Mouse (Mus musculus): ENCODE data around the gene Il17rc.

Il17rc gene

DNA sequence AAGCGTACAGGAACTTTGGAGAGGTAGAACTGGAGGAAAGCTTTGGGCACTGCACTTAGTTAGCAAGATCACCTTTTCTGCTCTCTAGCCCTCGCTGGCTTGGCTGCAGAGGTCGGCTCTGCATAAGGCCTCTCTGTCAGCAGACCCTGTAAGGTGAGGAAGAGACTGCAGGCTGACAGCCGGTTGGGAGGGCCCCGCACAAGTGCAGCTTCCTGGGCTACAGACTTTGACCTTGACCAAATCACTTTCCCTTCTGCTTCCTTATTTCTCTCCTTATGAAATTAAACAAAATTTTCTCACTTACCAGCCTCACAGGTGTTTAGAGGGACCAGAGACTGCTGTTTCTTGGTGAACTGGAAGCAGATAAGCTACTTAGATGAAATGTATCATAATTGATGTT is 16.2 kb upstream of the Il17rc start:
- DNase-seq (ENCODE audit: low spot score), result no peak

DNA sequence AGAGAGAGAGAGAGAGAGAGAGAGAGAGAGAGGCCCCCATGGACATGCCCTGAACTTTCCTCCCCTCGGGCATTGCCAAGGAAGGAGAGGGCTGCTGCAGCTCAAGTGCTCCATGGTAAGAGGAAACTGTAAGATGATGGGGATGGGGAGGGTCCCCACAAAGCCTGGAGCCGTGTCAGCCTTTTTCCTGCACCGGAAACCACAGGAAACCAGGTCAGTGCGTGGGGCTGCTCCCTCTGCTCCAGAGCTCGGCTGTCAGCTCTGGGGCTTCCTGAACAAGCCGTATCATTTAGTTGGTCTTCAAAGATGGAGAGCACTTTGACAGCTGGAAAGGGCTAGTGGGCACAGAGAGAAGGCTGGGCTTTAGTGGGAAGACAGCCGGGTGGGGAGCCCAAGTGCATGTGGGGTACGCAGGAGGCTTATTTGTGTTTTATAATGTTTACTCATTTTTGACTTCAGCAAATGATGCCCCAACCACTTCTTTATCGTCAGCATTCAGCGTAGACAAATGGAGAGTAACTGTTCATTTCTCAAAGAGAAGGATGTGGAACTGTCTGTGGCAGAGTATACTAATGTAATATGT is 13.2 kb upstream of the Il17rc start, which contains the start of gene Il17re:
Gene Il17re (plus strand): TSS at position 533 of the 583 bp plus-strand sequence.
- DNase-seq (ENCODE audit: low spot score), result no peak

DNA sequence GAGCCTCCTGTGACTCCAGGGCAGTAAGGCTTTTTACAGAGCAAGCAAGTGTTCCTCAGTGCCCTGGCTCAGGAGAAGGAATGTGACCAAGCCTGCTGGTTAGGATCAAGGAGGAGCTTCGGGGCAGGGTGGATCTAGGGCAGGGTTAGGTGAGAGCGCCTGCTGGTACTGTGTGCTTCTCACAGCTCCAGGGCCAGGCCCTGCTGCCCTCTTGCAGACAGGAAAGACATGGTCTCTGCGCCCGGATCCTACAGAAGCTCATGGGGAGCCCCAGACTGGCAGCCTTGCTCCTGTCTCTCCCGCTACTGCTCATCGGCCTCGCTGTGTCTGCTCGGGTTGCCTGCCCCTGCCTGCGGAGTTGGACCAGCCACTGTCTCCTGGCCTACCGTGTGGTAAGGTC is 12.6 kb upstream of the Il17rc start:
- DNase-seq (ENCODE audit: low spot score), result no peak

DNA sequence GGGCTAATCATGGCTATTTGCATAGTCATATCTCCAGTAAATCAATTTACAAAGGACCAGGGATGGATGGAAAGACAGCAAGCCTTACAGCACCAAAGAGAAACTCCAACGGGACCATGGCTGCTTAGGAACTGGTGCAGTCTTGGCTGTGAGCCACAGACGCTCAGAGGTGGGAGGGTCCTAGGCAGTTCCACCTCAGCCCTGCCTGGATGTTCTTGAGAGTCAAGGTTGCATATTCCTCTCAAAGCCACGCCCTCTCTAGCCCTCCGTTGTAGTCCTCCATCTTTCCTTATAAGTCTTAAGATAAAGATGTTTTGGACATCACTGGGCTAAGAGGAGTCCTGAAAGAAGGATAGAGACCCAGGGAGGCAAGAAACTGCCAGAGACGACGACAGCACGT is 7.2 kb upstream of the Il17rc start:
- DNase-seq (ENCODE audit: low spot score), result no peak

DNA sequence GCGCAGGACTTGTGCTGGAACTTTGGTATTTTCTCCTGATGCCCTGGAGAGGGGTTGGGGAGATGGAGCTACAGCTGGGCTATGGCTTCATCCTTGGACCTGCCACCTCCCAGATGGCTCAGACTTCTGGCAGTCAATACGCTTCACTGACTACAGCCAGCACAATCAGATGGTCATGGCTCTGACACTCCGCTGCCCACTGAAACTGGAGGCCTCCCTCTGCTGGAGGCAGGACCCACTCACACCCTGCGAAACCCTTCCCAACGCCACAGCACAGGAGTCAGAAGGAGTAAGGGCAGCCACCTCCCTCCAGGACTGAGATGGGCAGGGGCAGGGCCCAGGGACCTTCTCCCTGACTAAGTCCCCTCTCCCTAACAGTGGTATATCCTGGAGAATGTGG is 5.6 kb upstream of the Il17rc start:
- DNase-seq (ENCODE audit: low spot score), result no peak

DNA sequence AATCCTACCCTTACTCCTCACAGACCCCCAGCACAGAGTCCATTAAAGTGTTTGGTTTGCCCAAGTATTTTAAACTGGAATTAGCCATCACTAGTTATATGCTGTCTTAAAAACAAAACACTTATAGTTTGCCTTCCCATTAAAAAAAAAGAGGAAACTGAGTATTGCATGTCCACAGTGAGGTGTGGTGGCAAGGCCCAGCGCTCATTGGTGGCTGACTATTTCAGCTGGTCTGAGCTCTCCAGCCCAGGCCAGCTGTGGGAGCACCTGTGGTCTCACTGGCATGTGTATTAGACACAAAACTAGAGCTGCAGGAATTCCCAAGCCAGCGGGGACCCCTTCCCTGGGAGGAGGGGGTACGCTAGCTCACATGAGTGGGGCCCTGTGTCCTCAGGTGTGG is 2.7 kb upstream of the Il17rc start:
- DNase-seq (ENCODE audit: low spot score), result no peak

DNA sequence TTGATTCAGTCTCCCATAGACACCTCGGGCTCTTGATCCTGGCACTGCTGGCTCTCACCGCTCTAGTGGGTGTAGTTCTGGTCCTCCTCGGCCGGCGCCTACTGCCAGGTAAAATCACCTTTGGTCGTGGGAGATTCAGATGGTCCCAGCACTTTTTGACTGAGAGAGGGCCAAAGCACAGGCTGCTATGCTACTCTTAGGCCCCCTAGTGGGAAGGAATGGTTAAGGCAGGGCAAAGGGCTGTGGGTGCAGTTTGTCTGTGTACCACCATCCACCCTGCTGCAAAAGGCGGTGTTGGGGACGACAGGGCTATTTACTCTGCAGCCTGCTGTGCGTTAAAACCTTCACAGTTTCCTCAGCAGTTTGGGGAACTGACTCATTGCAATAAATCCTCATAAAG is 2.2 kb upstream of the Il17rc start:
- peak; percentile 41 for DNase-seq (ENCODE audit: low spot score)

DNA sequence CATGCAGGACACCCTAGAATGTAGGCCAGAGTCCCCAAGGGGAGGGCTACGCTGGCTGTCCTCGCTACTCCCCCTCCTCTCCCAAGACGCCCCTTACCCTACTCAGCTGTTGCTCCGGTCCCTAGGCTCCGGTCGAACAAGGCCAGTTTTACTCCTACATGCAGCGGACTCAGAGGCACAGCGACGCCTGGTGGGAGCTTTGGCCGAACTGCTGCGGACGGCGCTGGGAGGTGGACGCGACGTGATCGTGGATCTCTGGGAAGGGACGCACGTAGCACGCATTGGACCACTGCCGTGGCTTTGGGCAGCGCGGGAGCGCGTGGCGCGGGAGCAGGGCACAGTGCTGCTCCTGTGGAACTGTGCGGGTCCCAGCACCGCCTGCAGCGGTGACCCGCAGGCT is 1.8 kb upstream of the Il17rc start:
- DNase-seq (ENCODE audit: low spot score), result peak; percentile 41

DNA sequence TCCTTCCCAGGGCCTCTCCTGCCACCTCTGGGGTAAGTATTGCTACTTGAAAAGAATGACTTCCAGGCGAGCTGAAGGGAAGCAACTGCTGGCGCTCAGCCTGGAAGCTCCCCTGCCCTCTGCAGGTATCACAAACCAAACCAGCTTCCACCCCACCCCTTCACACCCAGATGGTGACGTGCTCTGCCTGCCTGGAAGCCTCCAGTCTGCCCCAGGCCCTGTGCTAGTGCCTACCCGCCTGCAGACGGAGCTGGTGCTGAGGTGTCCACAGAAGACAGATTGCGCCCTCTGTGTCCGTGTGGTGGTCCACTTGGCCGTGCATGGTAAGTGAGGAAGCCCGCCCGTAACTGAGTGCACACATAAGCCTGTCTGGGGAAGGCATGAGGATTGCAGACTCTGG is 834 bp downstream of the Il17rc start:
- DNase-seq (ENCODE audit: low spot score), result no peak

DNA sequence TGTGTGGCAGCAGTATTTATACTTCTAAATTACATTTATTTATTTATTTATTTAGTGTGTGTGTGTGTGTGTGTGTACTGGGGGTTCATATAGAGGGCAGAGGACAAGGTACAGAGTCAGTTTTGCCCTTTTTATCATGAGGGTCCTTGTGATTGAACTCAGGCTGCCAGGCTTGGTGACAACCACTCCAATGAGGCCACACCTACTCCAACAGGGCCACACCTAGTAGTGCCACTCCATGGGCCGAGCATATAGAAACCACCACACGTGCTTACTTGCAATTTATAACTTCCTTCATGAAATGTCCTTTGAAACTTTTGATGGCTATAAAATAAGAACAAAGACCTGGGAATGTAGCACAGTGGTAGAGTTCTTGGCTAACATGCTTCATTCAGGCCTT is 2.0 kb downstream of the Il17rc start:
- no peak for DNase-seq (ENCODE audit: low spot score)

DNA sequence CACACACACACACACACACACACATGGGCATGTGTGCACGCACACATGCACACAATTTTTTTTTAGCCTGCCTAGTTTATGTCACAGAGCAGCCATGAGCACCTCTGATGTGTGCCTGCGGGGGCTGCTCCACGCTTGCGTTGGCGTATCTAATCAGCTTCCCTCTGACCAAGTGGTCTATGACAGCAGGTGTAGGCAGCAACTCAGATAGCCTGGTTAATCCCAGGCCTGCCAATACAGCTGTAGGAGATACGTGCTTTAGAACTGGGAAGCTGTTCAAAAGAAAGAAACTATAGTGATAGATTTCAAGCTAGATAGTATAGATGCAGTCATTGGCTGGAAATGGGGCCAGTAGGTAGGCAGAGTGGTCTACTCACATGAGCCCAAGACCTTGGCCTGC is 2.5 kb downstream of the Il17rc start:
- no peak for DNase-seq (ENCODE audit: low spot score)

DNA sequence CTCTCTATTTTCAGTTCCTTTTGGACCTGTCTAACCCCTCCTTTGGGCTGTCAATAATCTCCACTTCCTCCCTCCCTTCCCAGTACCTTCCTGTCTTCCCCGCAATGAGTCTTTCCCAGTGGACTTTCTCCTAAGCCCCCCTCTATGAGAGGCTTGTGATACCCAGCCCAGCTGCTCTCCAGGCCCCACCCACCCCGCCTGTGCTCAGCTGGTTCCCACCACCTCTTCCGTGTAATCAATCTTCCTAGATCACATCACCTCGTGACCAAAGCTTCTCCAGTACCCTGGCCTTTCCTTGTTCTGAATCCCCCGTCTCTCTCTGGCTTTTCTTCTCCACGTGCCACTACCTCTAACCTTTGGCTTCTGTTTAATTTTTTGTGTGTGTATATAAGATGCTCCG is 6.1 kb downstream of the Il17rc start:
- DNase-seq (ENCODE audit: low spot score), result no peak

DNA sequence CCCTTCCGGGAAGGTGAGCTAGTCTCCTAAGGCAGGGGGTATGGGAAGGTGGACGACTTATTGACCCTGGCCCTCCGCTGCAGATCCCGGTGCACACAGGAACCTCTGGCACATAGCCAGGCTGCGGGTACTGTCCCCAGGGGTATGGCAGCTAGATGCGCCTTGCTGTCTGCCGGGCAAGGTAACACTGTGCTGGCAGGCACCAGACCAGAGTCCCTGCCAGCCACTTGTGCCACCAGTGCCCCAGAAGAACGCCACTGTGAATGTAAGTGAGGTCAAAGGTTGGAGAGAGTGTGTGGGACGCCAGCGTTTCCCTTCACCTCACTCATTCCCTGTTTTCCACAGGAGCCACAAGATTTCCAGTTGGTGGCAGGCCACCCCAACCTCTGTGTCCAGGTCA is 7.7 kb downstream of the Il17rc start:
- no peak for DNase-seq (ENCODE audit: low spot score)

DNA sequence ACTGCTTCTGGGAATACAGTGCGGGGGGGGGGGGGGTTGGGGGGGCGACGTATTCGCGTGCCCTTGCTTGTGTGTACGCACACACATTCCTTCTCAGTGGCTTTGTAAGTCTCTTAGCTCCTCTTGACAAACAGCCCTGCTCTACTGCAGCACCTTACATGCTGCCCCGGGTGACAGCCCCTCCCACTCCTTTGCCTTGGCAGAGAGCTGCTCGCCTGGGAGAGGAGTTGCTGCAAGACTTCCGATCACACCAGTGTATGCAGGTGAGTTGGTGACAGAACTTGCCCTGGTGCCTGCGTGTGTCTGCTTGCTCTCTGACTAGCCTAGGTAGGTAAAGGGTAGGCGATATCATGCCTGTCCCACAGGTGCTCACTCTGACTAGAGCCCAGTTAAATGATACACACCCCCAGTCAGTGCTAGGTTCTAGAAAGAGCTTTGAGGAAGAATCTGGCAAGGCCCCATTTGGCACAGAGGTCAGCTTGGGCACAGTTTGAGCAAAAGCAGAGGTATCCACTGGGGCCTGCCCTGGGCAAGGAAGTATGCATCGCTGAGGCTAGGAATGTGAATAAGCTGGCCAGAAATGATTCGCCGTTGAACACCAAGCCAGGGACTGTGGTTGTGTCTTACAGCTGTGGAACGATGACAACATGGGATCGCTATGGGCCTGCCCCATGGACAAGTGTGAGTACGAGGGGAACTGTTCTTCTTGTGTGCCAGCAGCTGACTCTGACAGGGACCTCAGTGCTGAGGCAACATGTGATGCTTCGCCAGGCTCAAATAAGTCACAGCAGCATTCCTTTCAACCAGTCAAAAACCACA is 9.5 kb downstream of the Il17rc start:
- DNase-seq (ENCODE audit: low spot score), result no peak

DNA sequence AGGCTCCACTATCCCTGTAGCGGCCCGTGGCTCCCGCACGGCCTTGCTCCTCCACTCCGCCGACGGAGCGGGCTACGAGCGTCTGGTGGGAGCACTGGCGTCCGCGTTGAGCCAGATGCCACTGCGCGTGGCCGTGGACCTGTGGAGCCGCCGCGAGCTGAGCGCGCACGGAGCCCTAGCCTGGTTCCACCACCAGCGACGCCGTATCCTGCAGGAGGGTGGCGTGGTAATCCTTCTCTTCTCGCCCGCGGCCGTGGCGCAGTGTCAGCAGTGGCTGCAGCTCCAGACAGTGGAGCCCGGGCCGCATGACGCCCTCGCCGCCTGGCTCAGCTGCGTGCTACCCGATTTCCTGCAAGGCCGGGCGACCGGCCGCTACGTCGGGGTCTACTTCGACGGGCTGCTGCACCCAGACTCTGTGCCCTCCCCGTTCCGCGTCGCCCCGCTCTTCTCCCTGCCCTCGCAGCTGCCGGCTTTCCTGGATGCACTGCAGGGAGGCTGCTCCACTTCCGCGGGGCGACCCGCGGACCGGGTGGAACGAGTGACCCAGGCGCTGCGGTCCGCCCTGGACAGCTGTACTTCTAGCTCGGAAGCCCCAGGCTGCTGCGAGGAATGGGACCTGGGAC is 11.4 kb downstream of the Il17rc start:
- no peak for DNase-seq (ENCODE audit: low spot score)

DNA sequence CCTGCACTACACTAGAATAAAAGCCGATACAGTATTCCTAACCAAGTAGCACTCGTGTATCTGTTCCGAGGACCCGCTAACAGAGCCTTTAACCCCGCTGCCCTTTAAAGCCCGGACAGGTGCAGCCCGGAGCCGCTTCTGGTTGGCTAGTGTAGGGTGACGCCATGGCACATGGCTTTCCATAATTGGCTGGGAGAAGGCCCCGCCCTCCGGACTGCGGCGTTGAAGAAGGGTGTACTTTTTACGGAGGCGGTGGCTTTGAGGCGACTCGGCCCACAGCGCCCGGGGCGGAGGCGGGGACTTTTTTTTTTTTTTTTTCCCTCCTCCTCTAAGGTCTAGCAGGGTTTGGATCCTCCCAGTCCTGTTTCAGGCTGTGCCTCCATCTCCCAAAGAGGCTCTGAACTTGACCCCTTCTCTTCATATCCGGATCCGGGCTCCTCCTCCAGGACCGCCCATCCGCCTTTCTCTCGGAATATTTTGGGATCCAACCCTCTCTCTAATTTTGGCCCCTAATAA is 11.9 kb downstream of the Il17rc start, which contains the start of gene Creld1:
Gene Creld1 (plus strand): TSS at position 198 of the 516 bp plus-strand sequence.
- peak; percentile 70 for DNase-seq (ENCODE audit: low spot score)

DNA sequence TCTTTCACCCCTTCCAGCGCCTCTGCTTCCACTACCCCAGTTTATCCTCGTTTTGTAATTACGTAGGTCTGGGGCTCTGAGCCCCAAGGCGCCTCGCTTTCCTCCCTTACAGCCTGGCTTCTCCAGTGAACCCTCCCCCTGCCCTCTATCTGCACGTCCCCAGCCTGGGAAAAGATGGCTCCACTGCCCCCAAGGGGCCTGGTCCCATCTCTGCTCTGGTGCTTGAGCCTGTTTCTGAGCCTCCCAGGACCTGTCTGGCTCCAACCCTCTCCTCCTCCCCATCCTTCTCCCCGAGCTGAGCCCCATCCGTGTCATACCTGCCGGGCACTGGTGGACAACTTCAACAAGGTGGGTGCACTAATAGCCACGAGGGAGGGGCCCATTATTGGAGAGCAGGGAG is 12.5 kb downstream of the Il17rc start:
- DNase-seq (ENCODE audit: low spot score), result no peak

DNA sequence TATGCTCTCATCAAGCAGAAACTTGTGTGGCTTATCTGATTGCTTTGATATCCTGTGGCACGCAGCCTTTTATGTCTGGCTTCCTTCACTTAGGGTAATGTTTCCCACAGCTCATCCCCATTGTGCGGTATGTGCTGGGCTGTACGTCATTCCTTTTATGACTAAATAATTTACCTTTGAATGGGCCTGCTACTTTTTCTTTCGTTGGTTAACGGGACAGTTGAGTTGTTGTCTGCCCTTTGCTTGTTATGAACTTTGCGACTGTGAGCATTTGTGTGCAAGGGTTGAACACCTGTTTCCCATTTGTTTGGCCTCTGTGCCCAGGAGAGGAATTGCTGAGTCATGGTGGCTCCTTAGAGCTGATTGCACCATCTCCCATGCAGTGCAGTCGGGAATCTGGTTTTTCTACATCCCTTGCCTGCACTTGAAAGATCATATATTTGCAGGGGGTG is 15.9 kb downstream of the Il17rc start:
- DNase-seq (ENCODE audit: low spot score), result no peak

DNA sequence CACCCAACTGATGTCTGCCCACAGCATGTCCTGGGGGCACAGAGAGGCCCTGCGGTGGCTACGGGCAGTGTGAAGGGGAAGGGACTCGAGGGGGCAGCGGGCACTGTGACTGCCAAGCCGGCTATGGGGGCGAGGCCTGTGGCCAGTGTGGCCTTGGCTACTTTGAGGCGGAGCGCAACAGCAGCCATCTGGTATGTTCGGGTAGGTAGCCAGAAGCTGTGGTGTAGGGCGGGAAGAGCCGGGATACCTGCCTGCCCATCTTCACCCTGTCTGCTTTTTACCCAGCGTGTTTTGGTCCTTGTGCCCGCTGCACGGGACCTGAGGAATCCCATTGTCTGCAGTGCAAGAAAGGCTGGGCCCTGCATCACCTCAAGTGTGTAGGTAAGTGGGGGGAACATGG is 18.2 kb downstream of the Il17rc start:
- no peak for DNase-seq (ENCODE audit: low spot score)

DNA sequence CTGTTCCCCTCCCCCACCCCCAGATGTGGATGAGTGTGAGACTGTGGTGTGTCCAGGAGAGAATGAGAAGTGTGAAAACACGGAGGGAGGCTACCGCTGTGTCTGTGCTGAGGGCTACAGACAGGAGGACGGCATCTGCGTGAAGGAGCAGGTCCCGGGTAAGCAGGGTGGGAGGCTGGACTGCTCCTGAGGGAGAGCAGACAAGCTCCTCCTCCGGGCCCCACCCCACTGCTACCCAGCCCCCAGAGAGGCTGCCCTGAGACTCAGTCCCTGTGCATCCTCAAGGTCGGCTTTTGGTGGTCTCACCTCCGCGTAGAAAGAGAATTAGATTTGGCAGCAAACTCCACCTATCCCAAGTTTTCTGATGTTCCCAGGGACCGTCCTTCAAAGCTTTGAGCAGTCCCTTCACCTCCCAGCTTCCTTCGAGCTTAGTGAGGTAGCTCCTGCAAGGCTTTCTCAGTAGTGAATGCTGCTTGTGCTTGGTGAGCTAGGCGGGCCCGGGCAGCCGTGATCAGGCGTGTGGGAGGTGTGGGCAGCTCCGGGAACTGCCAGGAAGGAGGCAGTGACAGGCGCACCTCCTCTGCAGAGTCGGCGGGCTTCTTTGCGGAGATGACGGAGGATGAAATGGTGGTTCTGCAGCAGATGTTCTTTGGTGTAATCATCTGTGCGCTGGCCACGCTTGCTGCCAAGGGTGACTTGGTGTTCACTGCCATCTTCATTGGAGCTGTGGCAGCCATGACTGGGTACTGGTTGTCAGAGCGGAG is 21.1 kb downstream of the Il17rc start:
- no peak for DNase-seq (ENCODE audit: low spot score)

DNA sequence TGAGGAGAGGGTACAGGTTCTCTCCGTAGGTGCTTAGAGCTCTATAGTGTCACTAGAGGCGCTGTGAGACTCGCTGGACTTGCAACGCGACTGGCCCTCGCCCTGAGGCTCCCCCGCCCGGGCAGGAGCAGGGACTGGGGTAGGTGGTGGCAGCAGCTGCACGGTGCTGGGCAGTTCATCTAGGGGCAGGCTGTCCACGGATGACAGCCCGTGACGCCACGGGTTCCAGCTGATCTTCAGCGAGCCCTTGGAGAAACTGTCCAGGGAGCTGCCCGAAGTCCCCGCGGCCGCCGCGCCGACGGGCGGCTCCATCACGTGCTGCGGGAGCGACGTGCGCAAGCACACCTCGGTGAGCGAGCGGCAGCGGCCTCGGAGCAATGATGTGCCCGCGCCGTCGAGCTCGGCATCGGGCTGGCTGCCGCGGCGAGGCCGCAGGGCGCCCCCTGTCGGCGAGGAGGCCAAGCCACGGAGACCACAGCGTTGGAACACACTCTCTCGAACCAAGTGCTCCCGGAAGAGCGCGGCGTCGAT is 23.1 kb downstream of the Il17rc start:
- peak; percentile 60 for DNase-seq (ENCODE audit: low spot score)

DNA sequence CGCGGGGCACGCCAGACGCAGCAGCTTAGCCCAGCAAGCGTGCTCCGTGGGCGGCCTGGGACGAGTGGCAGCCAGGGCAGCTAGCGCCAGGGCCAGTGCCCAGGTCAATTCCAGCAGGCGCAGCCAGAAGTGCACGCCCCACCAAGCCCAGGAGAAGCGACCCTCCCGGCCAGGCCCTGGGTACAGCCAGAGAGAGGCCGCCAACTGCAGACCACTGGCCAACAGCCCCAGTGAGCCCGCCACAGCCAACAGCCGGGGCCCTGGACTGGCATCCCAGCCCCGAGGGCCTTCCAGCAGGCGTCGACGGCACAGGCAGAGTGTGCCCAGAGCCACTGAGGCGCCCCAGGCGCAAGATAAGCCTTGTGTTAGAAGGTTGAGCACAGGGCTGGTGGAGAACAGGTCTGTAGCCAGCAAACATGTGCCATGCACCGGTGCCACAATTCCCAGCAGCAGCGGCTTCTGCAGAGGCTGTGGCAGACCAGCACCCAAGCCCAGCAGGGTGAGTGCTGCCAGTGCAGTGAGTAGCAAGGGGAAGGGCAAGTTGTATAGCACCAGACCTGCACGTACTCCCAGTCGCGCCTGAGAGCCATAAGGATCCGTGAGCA is 23.9 kb downstream of the Il17rc start:
- no peak for DNase-seq (ENCODE audit: low spot score)
